Mouse (Mus musculus): ENCODE results near the gene A2ml1.
"Not testable (repeated sequence)": the region's sequence is repeated elsewhere in the genome, so short reads cannot be mapped to it uniquely, and the experiment has no call there.

A2ml1 gene

GRCm38 (mm10) chr6:128581508-128581907 lies at the start of gene A2ml1:
A2ml1 (minus strand) TSS chr6:128581608.
- in situ Hi-C loops (cut with MboI; ENCODE audit: low sequenced_read_pairs), result no loop called here

- in situ Hi-C loops (cut with MboI; ENCODE audit: low sequenced_read_pairs), result not testable (repeated sequence)
Measured at GRCm38 (mm10) chr6:128629771-128630739, 48.6 kb upstream of the A2ml1 start.

- in situ Hi-C loops (cut with MboI; ENCODE audit: low sequenced_read_pairs), result not testable (repeated sequence)
Measured at GRCm38 (mm10) chr6:128625246-128625645, 43.8 kb upstream of the A2ml1 start.

GRCm38 (mm10) chr6:128624425-128624824 lies 43.0 kb upstream of the A2ml1 start:
- in situ Hi-C loops (cut with MboI; ENCODE audit: low sequenced_read_pairs), result no loop called here

GRCm38 (mm10) chr6:128623433-128623832 lies 42.0 kb upstream of the A2ml1 start, which contains the start of gene Klrb1a:
Klrb1a (minus strand) TSS chr6:128623533.
- in situ Hi-C loops (cut with MboI; ENCODE audit: low sequenced_read_pairs), result not testable (repeated sequence)

DNA sequence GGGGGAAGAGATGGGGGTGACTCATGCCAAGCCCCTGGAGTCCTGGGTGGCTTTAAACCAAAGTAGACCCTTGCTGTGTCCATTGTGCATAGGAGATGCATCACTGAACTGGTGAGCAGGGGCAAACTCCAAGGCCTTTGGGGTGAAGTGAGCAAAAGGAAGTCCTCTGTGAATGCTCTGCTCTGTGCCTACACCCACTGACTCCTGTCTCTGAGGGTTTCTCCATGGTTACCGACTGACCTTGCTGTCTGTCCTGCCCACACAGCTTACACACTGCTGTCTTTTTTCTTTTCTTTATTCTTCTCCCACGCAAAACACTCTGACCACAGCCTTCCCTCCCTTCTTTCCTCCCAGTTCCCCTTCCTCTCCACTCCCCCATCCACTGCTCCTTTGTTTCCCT lies 41.3 kb upstream of the A2ml1 start:
- in situ Hi-C loops (cut with MboI; ENCODE audit: low sequenced_read_pairs), result no loop called here

DNA sequence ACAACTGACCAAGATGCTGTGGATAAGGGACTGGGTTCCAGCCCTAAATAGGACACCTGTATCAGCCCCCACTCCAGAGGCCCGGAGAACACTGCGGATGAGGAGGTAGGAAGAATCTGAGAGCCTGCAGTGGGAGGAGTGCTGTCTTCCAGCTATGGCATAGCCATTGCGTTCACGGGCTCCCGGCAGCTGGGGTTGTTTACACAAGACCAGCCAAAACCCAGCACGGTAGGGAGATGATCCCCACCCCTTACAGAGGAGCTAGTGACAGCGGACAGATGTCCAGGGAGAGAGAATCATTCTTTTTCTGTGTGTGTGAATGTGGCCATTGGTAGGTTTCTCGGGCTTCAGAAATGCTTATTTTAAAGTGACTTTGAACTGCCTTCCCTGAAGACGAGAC lies 24.9 kb upstream of the A2ml1 start:
- in situ Hi-C loops (cut with MboI; ENCODE audit: low sequenced_read_pairs), result no loop called here

DNA sequence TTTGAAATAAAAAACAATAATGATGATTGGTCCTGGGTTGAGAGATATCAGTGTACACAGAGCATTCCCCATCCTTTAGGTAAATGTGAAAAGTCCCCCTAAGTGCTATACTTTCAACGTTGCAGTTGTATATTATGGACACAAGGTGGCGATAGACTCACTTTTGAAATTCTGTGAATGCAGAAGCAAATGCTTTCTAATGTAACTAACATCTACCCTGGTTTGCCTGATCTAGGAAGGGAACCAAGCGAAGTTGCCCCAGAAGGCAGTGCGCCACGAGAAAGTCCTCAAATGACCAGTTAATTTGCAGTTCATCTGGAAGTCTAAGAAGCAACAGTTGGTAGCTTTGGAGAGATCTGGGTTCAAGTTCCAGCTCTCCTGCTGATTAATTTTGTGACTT lies 23.1 kb upstream of the A2ml1 start:
- in situ Hi-C loops (cut with MboI; ENCODE audit: low sequenced_read_pairs), result no loop called here

GRCm38 (mm10) chr6:128602463-128603201 lies 21.2 kb upstream of the A2ml1 start:
- in situ Hi-C loops (cut with MboI; ENCODE audit: low sequenced_read_pairs), result no loop called here

GRCm38 (mm10) chr6:128602026-128602425 lies 20.6 kb upstream of the A2ml1 start:
- in situ Hi-C loops (cut with MboI; ENCODE audit: low sequenced_read_pairs), result no loop called here

DNA sequence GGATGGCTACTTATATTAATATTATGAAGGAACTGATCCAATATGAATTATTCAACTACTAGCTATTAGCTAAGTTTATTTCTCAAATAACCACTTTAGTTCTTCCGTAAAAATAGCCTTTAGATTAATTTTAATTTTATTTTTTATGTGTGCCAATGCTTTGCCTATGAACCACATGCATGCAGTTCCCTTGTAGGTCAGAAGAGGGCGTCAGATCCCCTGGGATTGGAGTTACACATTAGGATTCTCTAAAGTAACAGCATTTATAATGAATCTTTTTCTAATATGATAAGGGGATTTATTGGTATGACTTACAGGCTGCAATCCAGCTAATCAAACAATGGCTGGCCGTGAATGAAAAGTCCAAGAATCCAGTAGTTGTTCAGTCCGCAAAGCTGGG lies 18.1 kb upstream of the A2ml1 start:
- in situ Hi-C loops (cut with MboI; ENCODE audit: low sequenced_read_pairs), result no loop called here

DNA sequence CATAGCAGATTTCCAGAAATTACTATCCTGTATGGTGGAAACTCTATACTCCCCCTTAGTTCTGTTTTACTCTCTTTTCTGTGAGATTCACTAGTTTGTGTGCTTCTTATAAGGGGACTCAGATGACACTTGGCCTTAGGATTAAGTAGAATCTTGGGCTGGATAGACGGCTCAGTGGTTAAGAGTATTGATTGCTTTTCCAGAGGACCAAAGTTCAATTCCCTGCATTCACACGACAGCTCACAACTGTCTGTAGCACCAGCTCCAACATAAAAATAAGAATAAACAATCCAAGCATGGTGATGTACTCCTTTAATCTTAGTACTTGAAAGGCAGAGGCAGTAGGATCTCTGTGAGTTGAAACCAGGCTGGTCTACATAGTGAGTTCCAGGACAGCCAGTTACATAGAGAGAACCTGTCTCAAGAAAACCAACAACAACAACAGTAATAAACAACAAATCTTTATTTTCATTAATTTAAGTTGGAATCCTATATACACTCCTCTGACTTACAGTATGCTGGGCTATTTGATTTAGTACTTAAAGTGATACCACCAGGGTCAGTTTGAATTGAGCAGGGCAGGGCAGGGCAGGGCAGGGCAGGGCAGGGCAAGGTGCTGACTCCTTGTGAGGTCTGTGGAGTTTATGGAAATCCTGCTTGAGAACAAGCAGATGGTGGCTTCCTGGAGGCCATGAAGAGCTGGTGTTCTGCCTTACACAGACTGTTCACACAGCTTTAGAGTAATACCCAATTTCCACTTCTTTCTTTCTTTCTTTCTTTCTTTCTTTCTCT lies 17.0 kb upstream of the A2ml1 start:
- in situ Hi-C loops (cut with MboI; ENCODE audit: low sequenced_read_pairs), result no loop called here

DNA sequence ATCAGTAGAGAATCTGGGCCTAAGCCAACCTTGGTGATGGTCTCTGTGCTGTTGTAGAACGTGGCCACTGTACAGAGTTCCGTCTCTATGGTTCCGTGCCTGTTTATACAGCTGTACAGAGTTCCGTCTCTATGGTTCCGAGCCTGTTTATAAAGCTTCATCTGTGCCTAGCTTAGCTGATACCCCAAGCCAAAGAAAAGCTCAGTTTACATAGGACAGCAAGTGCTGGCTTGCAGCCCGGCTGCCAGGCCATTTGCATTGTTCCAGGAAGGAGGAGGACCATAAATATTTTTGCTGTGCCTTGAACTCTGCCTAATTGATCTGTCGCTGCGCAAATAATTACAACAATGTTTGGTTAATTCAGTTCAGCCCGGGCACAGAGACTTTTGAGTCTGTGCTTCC lies 15.7 kb upstream of the A2ml1 start:
- in situ Hi-C loops (cut with MboI; ENCODE audit: low sequenced_read_pairs), result no loop called here

DNA sequence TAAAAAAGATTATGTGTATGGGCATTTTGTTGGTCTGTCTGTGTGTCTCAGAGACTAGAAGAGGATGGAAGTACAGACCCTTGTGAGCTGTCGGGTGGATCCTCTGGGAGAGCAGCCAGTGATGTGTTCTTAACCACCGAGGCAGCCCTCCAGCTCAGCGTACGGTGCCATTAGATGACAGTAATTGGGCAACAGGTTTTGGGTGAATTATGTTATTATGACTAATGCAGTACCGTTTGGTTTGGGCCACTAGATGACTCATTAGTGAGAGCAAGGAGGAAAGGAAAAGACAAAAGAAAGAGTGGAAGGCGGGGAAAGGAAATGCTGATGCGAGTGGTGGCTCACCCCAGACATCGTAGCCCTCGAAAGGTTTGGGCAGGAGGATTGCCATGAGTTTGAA lies 13.2 kb upstream of the A2ml1 start:
- in situ Hi-C loops (cut with MboI; ENCODE audit: low sequenced_read_pairs), result no loop called here

DNA sequence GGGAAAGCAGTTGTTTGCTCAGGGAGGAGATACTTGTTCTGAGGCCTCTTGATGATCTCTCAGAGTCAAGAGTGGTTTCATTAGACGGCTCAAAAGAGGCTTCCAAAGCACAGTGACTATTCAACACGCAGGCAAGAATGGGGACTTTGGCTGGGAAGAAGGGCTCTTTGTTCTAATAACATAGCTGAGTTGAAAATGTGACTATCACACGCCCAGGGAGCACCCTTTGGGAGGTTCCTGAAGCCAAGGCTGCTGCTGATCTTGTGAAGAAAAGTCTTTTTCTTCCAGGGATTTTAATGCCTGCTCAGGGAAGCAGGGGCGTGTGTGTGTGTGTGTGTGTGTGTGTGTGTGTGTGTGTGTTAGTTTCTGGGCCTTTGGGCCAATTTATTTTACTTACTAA lies 8.0 kb upstream of the A2ml1 start:
- in situ Hi-C loops (cut with MboI; ENCODE audit: low sequenced_read_pairs), result no loop called here

- in situ Hi-C loops (cut with MboI; ENCODE audit: low sequenced_read_pairs), result no loop called here
Measured at GRCm38 (mm10) chr6:128587619-128588018, 6.2 kb upstream of the A2ml1 start.

- in situ Hi-C loops (cut with MboI; ENCODE audit: low sequenced_read_pairs), result no loop called here
Measured at GRCm38 (mm10) chr6:128585642-128586245, 4.3 kb upstream of the A2ml1 start.

GRCm38 (mm10) chr6:128584070-128584660 lies 2.8 kb upstream of the A2ml1 start:
- in situ Hi-C loops (cut with MboI; ENCODE audit: low sequenced_read_pairs), result no loop called here

GRCm38 (mm10) chr6:128577301-128577700 lies 4.1 kb downstream of the A2ml1 start:
- in situ Hi-C loops (cut with MboI; ENCODE audit: low sequenced_read_pairs), result no loop called here

GRCm38 (mm10) chr6:128566589-128566988 lies 14.8 kb downstream of the A2ml1 start:
- in situ Hi-C loops (cut with MboI; ENCODE audit: low sequenced_read_pairs), result no loop called here

Data from CH12F3 (cell line).